Mouse (Mus musculus) C2C12 (cell line): ENCODE results near the gene Nedd9. TPM values are rescaled to one million over a fixed set of nuclear protein-coding genes. Genes with fewer than 3 reads are reported as not detected.

Source experiments
- H3K27me3 ChIP-seq: one replicate; pipeline ENCODE4 v1.6.1; 2011; ENCODE audit not compliant: control insufficient read depth, insufficient read depth, insufficient read length
- H3K36me3 ChIP-seq: one replicate; pipeline ENCODE4 v1.6.1; 2011; ENCODE audit not compliant: control insufficient read depth, insufficient read depth
- H3K4me3 ChIP-seq: one replicate; pipeline ENCODE4 v1.5.1; 2011; ENCODE audit warnings: mild to moderate bottlenecking, control low read depth; ENCODE audit not compliant: poor library complexity, insufficient read depth, severe bottlenecking
- H3K79me2 ChIP-seq: one replicate; pipeline ENCODE4 v1.6.1; 2011; ENCODE audit not compliant: control insufficient read depth, insufficient read depth
- H3K79me3 ChIP-seq: one replicate; pipeline ENCODE4 v1.6.1; 2011; ENCODE audit warnings: low read depth, control low read depth
- H3ac ChIP-seq: one replicate; pipeline ENCODE3; 2011; ENCODE audit warnings: low read depth; ENCODE audit not compliant: control insufficient read depth, insufficient read length
- CEBPB ChIP-seq: IDR thresholded peaks from one replicate; pipeline ENCODE4 v1.6.1; 2011; ENCODE audit warnings: low read depth, mild to moderate bottlenecking, control low read depth, moderate library complexity
- CTCF ChIP-seq: IDR thresholded peaks from one replicate; pipeline ENCODE4 v1.5.1; 2011; ENCODE audit not compliant: control insufficient read depth, insufficient read depth, insufficient read length
- FOSL1 ChIP-seq: IDR thresholded peaks from one replicate; pipeline ENCODE4 v1.8.0; 2011; ENCODE audit warnings: mild to moderate bottlenecking, low read length; ENCODE audit not compliant: poor library complexity, insufficient read depth, severe bottlenecking
- MAX ChIP-seq: IDR thresholded peaks from one replicate; pipeline ENCODE4 v1.6.1; 2011; ENCODE audit warnings: mild to moderate bottlenecking, control low read depth
- MYOD1 ChIP-seq: IDR thresholded peaks from one replicate; pipeline ENCODE4 v1.6.1; 2011; ENCODE audit warnings: low read depth; ENCODE audit not compliant: control insufficient read depth, insufficient read length
- MYOG ChIP-seq: IDR thresholded peaks from one replicate; pipeline ENCODE4 v1.6.1; 2011; ENCODE audit not compliant: control insufficient read depth, insufficient read length; ENCODE audit errors: extremely low read depth
- USF1 ChIP-seq: IDR thresholded peaks from one replicate; pipeline ENCODE4 v1.6.1; 2011; ENCODE audit warnings: low read depth, mild to moderate bottlenecking, control low read depth, moderate library complexity
- polyA plus RNA-seq: library from polyadenylated mRNA; unstranded; fragments of >200 nt; fragmentation: generic; extraction: Trizol; gene quantifications from one replicate; pipeline ENCODE4 v1.2.1, GENCODE M21; 2012; ENCODE audit warnings: missing spikeins

Gene Nedd9
- polyA plus RNA-seq, 1 experiment = 6.7 TPM

- Histone ChIP-seq H3K36me3 (peaks cover 23% of the 10 kb centered on the region), H3K4me3 (no peak overlapping the region), H3K79me3 (peaks cover 5% of the 10 kb centered on the region), H3K27me3 (no peaks in the 10 kb centered on the region), H3ac (no peak overlapping the region), H3K79me2 (peaks cover 25% of the 10 kb centered on the region)
- TF ChIP-seq MYOG = no peak
- TF ChIP-seq CEBPB = no peak
- no peak for TF ChIP-seq USF1
- no peak for TF ChIP-seq FOSL1
- TF ChIP-seq CTCF = no peak
- no peak for TF ChIP-seq MAX
- no peak for TF ChIP-seq MYOD1
Measured at GRCm38 (mm10) chr13:41326134-41326533, 161.0 kb downstream of the Nedd9 start.

GRCm38 (mm10) chr13:41325346-41325745 lies 161.8 kb downstream of the Nedd9 start:
- no peak overlapping the region for H3ac ChIP-seq
- H3K27me3 ChIP-seq = no peaks in the 10 kb centered on the region
- no peak for TF ChIP-seq FOSL1
- TF ChIP-seq CEBPB = no peak
- no peak for TF ChIP-seq MYOD1
- no peak for TF ChIP-seq CTCF
- TF ChIP-seq MYOG = no peak
- TF ChIP-seq USF1 = no peak
- TF ChIP-seq MAX = no peak
- H3K79me3 ChIP-seq = peaks cover 4% of the 10 kb centered on the region
- H3K36me3 ChIP-seq = peaks cover 23% of the 10 kb centered on the region
- peaks cover 19% of the 10 kb centered on the region for H3K79me2 ChIP-seq
- H3K4me3 ChIP-seq = no peak overlapping the region

- Histone ChIP-seq H3ac (no peak overlapping the region), H3K79me2 (peaks cover 16% of the 10 kb centered on the region), H3K79me3 (no peaks in the 10 kb centered on the region), H3K4me3 (no peak overlapping the region), H3K36me3 (peaks cover 18% of the 10 kb centered on the region), H3K27me3 (no peaks in the 10 kb centered on the region)
- TF ChIP-seq FOSL1 = no peak
- no peak for TF ChIP-seq USF1
- TF ChIP-seq MYOG = no peak
- no peak for TF ChIP-seq MAX
- TF ChIP-seq CEBPB = no peak
- TF ChIP-seq MYOD1 = no peak
- TF ChIP-seq CTCF = no peak
Measured at GRCm38 (mm10) chr13:41324631-41325030, 162.5 kb downstream of the Nedd9 start.

GRCm38 (mm10) chr13:41321433-41321832 lies 165.7 kb downstream of the Nedd9 start:
- Histone ChIP-seq H3K36me3 (peaks cover 30% of the 10 kb centered on the region), H3K79me3 (no peaks in the 10 kb centered on the region), H3K27me3 (no peaks in the 10 kb centered on the region), H3K4me3 (no peak overlapping the region), H3ac (no peak overlapping the region), H3K79me2 (peaks cover 9% of the 10 kb centered on the region)
- no peak for TF ChIP-seq CEBPB
- TF ChIP-seq USF1 = no peak
- no peak for TF ChIP-seq MYOG
- TF ChIP-seq FOSL1 = no peak
- no peak for TF ChIP-seq CTCF
- peak; percentile 13 for TF ChIP-seq MYOD1
- no peak for TF ChIP-seq MAX

GRCm38 (mm10) chr13:41320749-41321148 lies 166.4 kb downstream of the Nedd9 start:
- Histone ChIP-seq H3K79me2 (peaks cover 9% of the 10 kb centered on the region), H3K4me3 (no peak overlapping the region), H3ac (no peak overlapping the region), H3K27me3 (no peaks in the 10 kb centered on the region), H3K79me3 (no peaks in the 10 kb centered on the region), H3K36me3 (peaks cover 34% of the 10 kb centered on the region)
- TF ChIP-seq MYOD1 (no peak), USF1 (no peak)

GRCm38 (mm10) chr13:41302716-41303115 lies 184.4 kb downstream of the Nedd9 start:
- TF ChIP-seq CTCF = peak; percentile 60
- no peak for TF ChIP-seq MAX
- Histone ChIP-seq H3K36me3 (no peaks in the 10 kb centered on the region), H3K27me3 (no peaks in the 10 kb centered on the region), H3K79me3 (no peaks in the 10 kb centered on the region), H3K79me2 (no peaks in the 10 kb centered on the region), H3ac (no peak overlapping the region), H3K4me3 (no peak overlapping the region)
